Mouse (Mus musculus): ENCODE results near the gene Clec4d.

DNA sequence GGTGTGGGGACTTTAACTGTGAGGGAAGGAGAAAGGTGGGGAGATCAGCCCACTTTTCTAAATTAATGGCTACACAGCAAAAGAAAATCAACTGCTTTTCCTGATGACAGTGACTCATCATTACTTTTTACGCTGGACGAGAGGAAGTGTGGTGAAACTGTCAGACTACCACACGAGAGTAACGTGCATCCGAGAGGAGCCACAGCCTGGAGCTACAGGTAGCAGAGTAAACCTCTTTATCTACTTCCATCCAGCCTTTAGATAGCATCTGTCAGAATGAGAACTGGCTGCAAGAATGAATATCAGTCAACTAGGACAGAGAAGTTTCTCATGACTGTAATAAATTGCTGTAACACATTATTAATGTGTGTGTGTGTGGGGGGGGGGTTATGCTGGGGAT, 5.0 kb downstream of the Clec4d start:
- no peak for TF ChIP-seq POLR2A (IDR thresholded peaks at IDR 0.05; ENCODE audit: extremely low read depth, insufficient read depth, low read length)
- TF ChIP-seq CTCF (IDR thresholded peaks at IDR 0.05; ENCODE audit: extremely low read depth, insufficient read depth, low read length): no peak

Data from cortical plate, adult 2 months (tissue).